Mouse (Mus musculus) heart, postnatal 10 days (tissue): ENCODE measurements around the gene Shisa5. TPM values are rescaled to one million over a fixed set of nuclear protein-coding genes. Genes with fewer than 3 reads are reported as not detected.

Source experiments
- DNase-seq, 2 experiments: peaks; one replicate each; pipeline ENCODE4 v3.0.0; 2021
- intact Hi-C: fragments of 180-260 bp; cut with DNase I; formaldehyde crosslinking; loops from one replicate; pipeline ENCODE4 v1.15.1; 2025
- total RNA-seq, 2 experiments: library from RNA; stranded (reverse); gene quantifications; 2 replicates each; pipeline ENCODE4 v1.2.3; 2021

Gene Shisa5
- total RNA-seq, 2 experiments from 2014 or later: 51.6 to 53.2 TPM

GRCm38 (mm10) chr9:109051651-109052489 is 13.5 kb downstream of the Shisa5 start:
- no peak for DNase-seq
- intact Hi-C loops: no loop called here

GRCm38 (mm10) chr9:109052490-109053260 is 14.3 kb downstream of the Shisa5 start:
- intact Hi-C loops: no loop called here
- no peak for DNase-seq

GRCm38 (mm10) chr9:109053366-109053765 is 15.0 kb downstream of the Shisa5 start:
- DNase-seq: no peak
- intact Hi-C loops: no loop called here

- DNase-seq: no peak
- intact Hi-C loops: no loop called here
Observed at GRCm38 (mm10) chr9:109053851-109054250, 15.5 kb downstream of the Shisa5 start.

GRCm38 (mm10) chr9:109054712-109055111 is 16.3 kb downstream of the Shisa5 start:
- intact Hi-C loops: no loop called here
- peak; percentile 75 to 77 for DNase-seq

- intact Hi-C loops: no loop called here
- no peak for DNase-seq
Observed at GRCm38 (mm10) chr9:109055271-109056030, 17.1 kb downstream of the Shisa5 start.

- no peak for DNase-seq
Observed at GRCm38 (mm10) chr9:109056081-109056690, 17.8 kb downstream of the Shisa5 start.

GRCm38 (mm10) chr9:109056916-109057315 is 18.6 kb downstream of the Shisa5 start:
- DNase-seq: no peak
- intact Hi-C loops: no loop called here

More at GRCm38 (mm10) chr9:109056081-109056690, 17.8 kb downstream of the Shisa5 start:
- intact Hi-C loops: no loop called here

GRCm38 (mm10) chr9:109057543-109057942 is 19.2 kb downstream of the Shisa5 start:
- intact Hi-C loops: no loop called here
- DNase-seq: no peak

GRCm38 (mm10) chr9:109058006-109058765 is 19.8 kb downstream of the Shisa5 start:
- DNase-seq: no peak
- intact Hi-C loops: no loop called here

GRCm38 (mm10) chr9:109059136-109059903 is 21.0 kb downstream of the Shisa5 start, which contains the start of gene Trex1:
Gene Trex1, minus strand, starts transcription at chr9:109059734.
- intact Hi-C loops: loop anchor here (1.0 kb wide), 2 partner anchors 21 to 59 kb away; partner anchors contain the start of gene Shisa5
- peak; percentile 92 to 94 for DNase-seq

GRCm38 (mm10) chr9:109060184-109060897 is 22.0 kb downstream of the Shisa5 start:
- no peak for DNase-seq
- intact Hi-C loops: no loop called here

GRCm38 (mm10) chr9:109060898-109061295 is 22.5 kb downstream of the Shisa5 start:
- intact Hi-C loops: no loop called here
- no peak for DNase-seq

GRCm38 (mm10) chr9:109068095-109068735 is 29.9 kb downstream of the Shisa5 start:
- DNase-seq: no peak
- intact Hi-C loops: no loop called here

- DNase-seq: peak; percentile 94
Observed at GRCm38 (mm10) chr9:109073661-109074573, 35.6 kb downstream of the Shisa5 start, which contains the start of gene Atrip. Gene Atrip, minus strand, starts transcription at chr9:109074124.

GRCm38 (mm10) chr9:109080516-109080915 is 42.2 kb downstream of the Shisa5 start:
- no peak for DNase-seq
- intact Hi-C loops: no loop called here

More at GRCm38 (mm10) chr9:109073661-109074573, 35.6 kb downstream of the Shisa5 start, which contains the start of gene Atrip:
- intact Hi-C loops: no loop called here
